Mouse (Mus musculus): ENCODE results near the gene Ccdc152.

GRCm38 (mm10) chr15:3237963-3238362 lies 65.4 kb downstream of the Ccdc152 start:
- TF ChIP-seq CTCF (IDR thresholded peaks at IDR 0.05; ENCODE audit: low read depth) (no peak), EP300 (IDR thresholded peaks at IDR 0.05; ENCODE audit: low read depth) (no peak)

All from liver, postnatal 0 days (tissue).